Mouse (Mus musculus): Measurements from ENCODE around the gene 4930556J24Rik. TPM values are rescaled to one million over a fixed set of nuclear protein-coding genes. Genes with fewer than 3 reads are reported as not detected.

The 4930556J24Rik gene
- polyA plus RNA-seq, 1 experiment from 2014 or later, result not detected

DNA sequence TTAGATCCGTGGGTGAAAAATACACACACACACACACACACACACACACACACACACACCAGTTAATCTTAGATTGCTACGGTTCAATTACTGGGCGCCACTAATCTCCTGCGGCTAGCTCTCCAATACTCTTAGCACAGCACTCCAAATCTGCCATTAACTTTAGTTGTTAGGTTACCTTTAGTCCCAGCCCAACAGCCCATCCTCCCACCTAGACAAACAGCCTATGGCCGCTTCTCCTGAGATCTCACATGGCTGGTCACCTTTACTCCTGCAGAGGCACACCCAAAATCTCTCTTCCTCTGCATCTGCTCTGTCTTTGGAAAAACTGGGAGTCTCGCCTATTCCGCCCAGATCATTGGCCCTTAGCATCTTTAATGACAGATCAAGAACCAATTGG, 35.2 kb downstream of the 4930556J24Rik start:
- Histone ChIP-seq H3K4me1 (ENCODE audit: control insufficient read depth, insufficient read depth, low read length) (no peaks in the 10 kb centered on the region), H3K27me3 (ENCODE audit: control insufficient read depth, insufficient read depth, low read length) (no peaks in the 10 kb centered on the region), H3K27ac (replicated peaks; ENCODE audit: low read depth, low read length) (no peak overlapping the region), H3K4me3 (ENCODE audit: low read depth, low read length) (no peak overlapping the region), H3K36me3 (replicated peaks; ENCODE audit: control insufficient read depth, insufficient read depth, low read depth, low read length) (no peaks in the 10 kb centered on the region), H3K9me3 (replicated peaks; ENCODE audit: control insufficient read depth, low read length) (no peaks in the 10 kb centered on the region), H3K4me2 (ENCODE audit: low read depth, low read length) (no peak overlapping the region), H3K9ac (replicated peaks; ENCODE audit: low read length) (no peak overlapping the region)
- DNase-seq (ENCODE audit: low spot score), result no peak
- 90% methylated on average over 7 of the region's 7 CpGs for WGBS
- ATAC-seq (replicated peaks; ENCODE audit: insufficient number of reproducible peaks, low FRiP score, low TSS enrichment, low read depth), result no peak

- Histone ChIP-seq H3K4me2 (ENCODE audit: low read depth, low read length) (no peak overlapping the region), H3K27ac (replicated peaks; ENCODE audit: low read depth, low read length) (no peak overlapping the region), H3K4me1 (ENCODE audit: control insufficient read depth, insufficient read depth, low read length) (no peaks in the 10 kb centered on the region), H3K27me3 (ENCODE audit: control insufficient read depth, insufficient read depth, low read length) (no peaks in the 10 kb centered on the region), H3K9me3 (replicated peaks; ENCODE audit: control insufficient read depth, low read length) (no peaks in the 10 kb centered on the region), H3K9ac (replicated peaks; ENCODE audit: low read length) (no peak overlapping the region), H3K4me3 (ENCODE audit: low read depth, low read length) (no peak overlapping the region), H3K36me3 (replicated peaks; ENCODE audit: control insufficient read depth, insufficient read depth, low read depth, low read length) (no peaks in the 10 kb centered on the region)
- ATAC-seq (replicated peaks; ENCODE audit: insufficient number of reproducible peaks, low FRiP score, low TSS enrichment, low read depth), result no peak
- 78% methylated on average over 13 of the region's 13 CpGs for WGBS
- DNase-seq (ENCODE audit: low spot score), result no peak
Measured at GRCm38 (mm10) chr11:3937321-3937874, 39.2 kb downstream of the 4930556J24Rik start.

DNA sequence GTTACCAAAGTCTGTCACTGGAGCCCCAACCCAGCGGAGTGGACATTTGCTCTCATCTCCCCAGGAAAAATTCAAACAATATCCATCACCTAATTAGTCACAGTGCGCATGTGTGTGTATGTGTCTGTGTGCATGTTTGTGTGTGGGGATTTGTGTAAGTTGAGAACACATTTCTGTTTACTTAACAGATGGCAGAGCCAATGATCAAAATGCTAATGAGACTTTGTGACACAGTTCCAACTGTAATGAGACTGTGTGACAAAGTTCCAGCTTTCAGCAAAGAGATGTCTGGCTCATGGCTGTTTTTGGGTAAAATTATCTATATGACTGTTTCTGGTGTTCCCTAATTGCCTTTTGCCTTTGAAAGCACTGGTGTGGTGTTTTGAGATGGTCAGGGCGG, 40.3 kb downstream of the 4930556J24Rik start:
- ATAC-seq (replicated peaks; ENCODE audit: insufficient number of reproducible peaks, low FRiP score, low TSS enrichment, low read depth), result no peak
- DNase-seq (ENCODE audit: low spot score), result no peak
- Histone ChIP-seq H3K4me3 (ENCODE audit: low read depth, low read length) (no peak overlapping the region), H3K27me3 (ENCODE audit: control insufficient read depth, insufficient read depth, low read length) (no peaks in the 10 kb centered on the region), H3K4me2 (ENCODE audit: low read depth, low read length) (no peak overlapping the region), H3K9ac (replicated peaks; ENCODE audit: low read length) (no peak overlapping the region), H3K36me3 (replicated peaks; ENCODE audit: control insufficient read depth, insufficient read depth, low read depth, low read length) (no peaks in the 10 kb centered on the region), H3K4me1 (ENCODE audit: control insufficient read depth, insufficient read depth, low read length) (no peaks in the 10 kb centered on the region), H3K9me3 (replicated peaks; ENCODE audit: control insufficient read depth, low read length) (no peaks in the 10 kb centered on the region), H3K27ac (replicated peaks; ENCODE audit: low read depth, low read length) (no peak overlapping the region)
- WGBS, result 90% methylated on average over 3 of the region's 3 CpGs

DNA sequence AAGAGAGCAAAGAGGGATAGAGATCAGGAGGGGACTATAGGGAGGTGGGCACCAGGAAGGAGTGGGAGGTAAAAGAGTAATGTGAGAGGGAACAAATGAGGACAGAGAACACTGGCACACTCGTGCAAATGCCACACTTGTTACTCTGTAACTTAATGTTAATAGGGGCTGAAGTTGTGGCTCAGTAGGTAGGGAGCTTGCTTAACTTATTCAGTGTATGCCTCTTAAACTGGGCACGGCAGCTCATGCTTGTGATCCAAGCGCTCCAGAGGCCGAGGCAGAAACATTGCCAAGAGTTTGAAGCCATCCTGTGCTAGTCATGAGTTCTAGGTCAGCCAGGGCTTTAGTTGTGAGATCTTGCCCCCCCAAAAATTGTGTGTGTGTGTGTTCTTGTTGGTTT, 41.4 kb downstream of the 4930556J24Rik start:
- WGBS, result 73% methylated on average over 4 of the region's 4 CpGs
- no peaks in the 10 kb centered on the region for H3K9me3 ChIP-seq (replicated peaks; ENCODE audit: control insufficient read depth, low read length)
- no peak overlapping the region for H3K27ac ChIP-seq (replicated peaks; ENCODE audit: low read depth, low read length)
- H3K9ac ChIP-seq (replicated peaks; ENCODE audit: low read length), result no peak overlapping the region
- no peaks in the 10 kb centered on the region for H3K4me1 ChIP-seq (ENCODE audit: control insufficient read depth, insufficient read depth, low read length)
- H3K27me3 ChIP-seq (ENCODE audit: control insufficient read depth, insufficient read depth, low read length), result no peaks in the 10 kb centered on the region
- no peak for ATAC-seq (replicated peaks; ENCODE audit: insufficient number of reproducible peaks, low FRiP score, low TSS enrichment, low read depth)
- no peak for DNase-seq (ENCODE audit: low spot score)
- no peak overlapping the region for H3K4me3 ChIP-seq (ENCODE audit: low read depth, low read length)
- no peaks in the 10 kb centered on the region for H3K36me3 ChIP-seq (replicated peaks; ENCODE audit: control insufficient read depth, insufficient read depth, low read depth, low read length)
- H3K4me2 ChIP-seq (ENCODE audit: low read depth, low read length), result no peak overlapping the region

GRCm38 (mm10) chr11:3933756-3934285, 42.8 kb downstream of the 4930556J24Rik start:
- no peaks in the 10 kb centered on the region for H3K36me3 ChIP-seq (replicated peaks; ENCODE audit: control insufficient read depth, insufficient read depth, low read depth, low read length)
- WGBS, result 83% methylated on average over 9 of the region's 9 CpGs
- no peak overlapping the region for H3K9ac ChIP-seq (replicated peaks; ENCODE audit: low read length)
- H3K27me3 ChIP-seq (ENCODE audit: control insufficient read depth, insufficient read depth, low read length), result no peaks in the 10 kb centered on the region
- no peak overlapping the region for H3K4me3 ChIP-seq (ENCODE audit: low read depth, low read length)
- DNase-seq (ENCODE audit: low spot score) (no peak), ATAC-seq (replicated peaks; ENCODE audit: insufficient number of reproducible peaks, low FRiP score, low TSS enrichment, low read depth) (no peak)
- H3K4me2 ChIP-seq (ENCODE audit: low read depth, low read length), result no peak overlapping the region
- H3K4me1 ChIP-seq (ENCODE audit: control insufficient read depth, insufficient read depth, low read length), result no peaks in the 10 kb centered on the region
- H3K27ac ChIP-seq (replicated peaks; ENCODE audit: low read depth, low read length), result no peak overlapping the region
- H3K9me3 ChIP-seq (replicated peaks; ENCODE audit: control insufficient read depth, low read length), result no peaks in the 10 kb centered on the region

DNA sequence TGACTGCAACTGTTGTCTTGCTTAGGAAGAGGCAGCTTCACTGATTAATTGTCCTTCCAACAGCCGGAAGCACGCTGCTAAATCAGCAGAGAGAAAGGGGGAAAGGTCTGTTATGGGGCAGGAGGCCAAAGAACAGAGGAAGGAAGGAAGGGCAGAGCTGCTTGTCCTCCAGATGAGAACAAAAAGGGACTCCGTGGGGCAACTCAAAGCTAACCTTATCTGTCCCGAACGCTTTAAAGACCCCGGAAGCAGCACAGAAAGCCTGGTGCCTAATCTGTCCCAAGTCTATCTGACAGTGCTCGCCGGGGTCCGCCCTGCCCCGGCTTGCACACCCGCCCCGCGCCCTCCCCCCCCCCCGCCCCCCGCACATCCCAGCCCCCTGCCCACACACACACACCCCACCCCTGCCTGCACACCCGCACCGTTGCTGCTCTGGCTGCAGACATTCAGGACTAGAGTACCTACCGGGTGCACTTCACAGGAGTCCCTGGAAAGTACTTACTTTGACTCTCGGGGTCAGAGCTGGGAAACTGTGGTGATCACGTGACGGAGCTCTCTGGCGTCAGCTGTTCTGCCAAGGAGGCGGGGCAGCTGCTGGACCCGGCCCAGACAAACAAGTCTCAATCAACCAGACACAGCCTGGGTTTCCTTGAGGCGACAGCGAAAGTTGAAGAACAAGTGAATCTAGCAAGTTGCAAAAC, 44.9 kb downstream of the 4930556J24Rik start, which contains the start of gene Tcn2:
Gene Tcn2 (minus strand): TSS at position 649 of the 701 bp plus-strand sequence.
- no peaks in the 10 kb centered on the region for H3K36me3 ChIP-seq (replicated peaks; ENCODE audit: control insufficient read depth, insufficient read depth, low read depth, low read length)
- no peaks in the 10 kb centered on the region for H3K9me3 ChIP-seq (replicated peaks; ENCODE audit: control insufficient read depth, low read length)
- no peak within 1 kb of the TSS for H3K27ac ChIP-seq (replicated peaks; ENCODE audit: low read depth, low read length)
- under 1% methylated on average over 25 of the region's 26 CpGs for WGBS
- DNase-seq (ENCODE audit: low spot score), result peak; percentile 91
- peak; percentile 72 for ATAC-seq (replicated peaks; ENCODE audit: insufficient number of reproducible peaks, low FRiP score, low TSS enrichment, low read depth)
- peak within 1 kb of the TSS; percentile 52 for H3K4me2 ChIP-seq (ENCODE audit: low read depth, low read length)
- no peaks in the 10 kb centered on the region for H3K27me3 ChIP-seq (ENCODE audit: control insufficient read depth, insufficient read depth, low read length)
- no peaks in the 10 kb centered on the region for H3K4me1 ChIP-seq (ENCODE audit: control insufficient read depth, insufficient read depth, low read length)
- peak within 1 kb of the TSS; percentile 47 for H3K9ac ChIP-seq (replicated peaks; ENCODE audit: low read length)
- peak within 1 kb of the TSS; percentile 53 for H3K4me3 ChIP-seq (ENCODE audit: low read depth, low read length)

GRCm38 (mm10) chr11:3930931-3931330, 45.6 kb downstream of the 4930556J24Rik start:
- 31% methylated on average over 6 of the region's 6 CpGs for WGBS
- H3K9ac ChIP-seq (replicated peaks; ENCODE audit: low read length), result no peak overlapping the region

GRCm38 (mm10) chr11:3930019-3930418, 46.6 kb downstream of the 4930556J24Rik start:
- 86% methylated on average over 4 of the region's 4 CpGs for WGBS
- no peaks in the 10 kb centered on the region for H3K4me1 ChIP-seq (ENCODE audit: control insufficient read depth, insufficient read depth, low read length)
- H3K27ac ChIP-seq (replicated peaks; ENCODE audit: low read depth, low read length), result no peak overlapping the region
- no peaks in the 10 kb centered on the region for H3K9me3 ChIP-seq (replicated peaks; ENCODE audit: control insufficient read depth, low read length)
- no peak overlapping the region for H3K4me3 ChIP-seq (ENCODE audit: low read depth, low read length)
- DNase-seq (ENCODE audit: low spot score) (no peak), ATAC-seq (replicated peaks; ENCODE audit: insufficient number of reproducible peaks, low FRiP score, low TSS enrichment, low read depth) (no peak)
- H3K9ac ChIP-seq (replicated peaks; ENCODE audit: low read length), result no peak overlapping the region
- no peaks in the 10 kb centered on the region for H3K36me3 ChIP-seq (replicated peaks; ENCODE audit: control insufficient read depth, insufficient read depth, low read depth, low read length)
- no peaks in the 10 kb centered on the region for H3K27me3 ChIP-seq (ENCODE audit: control insufficient read depth, insufficient read depth, low read length)
- no peak overlapping the region for H3K4me2 ChIP-seq (ENCODE audit: low read depth, low read length)

More at GRCm38 (mm10) chr11:3930931-3931330, 45.6 kb downstream of the 4930556J24Rik start:
- Histone ChIP-seq H3K4me2 (ENCODE audit: low read depth, low read length) (peak overlapping the region; percentile 52), H3K27ac (replicated peaks; ENCODE audit: low read depth, low read length) (no peak overlapping the region), H3K4me1 (ENCODE audit: control insufficient read depth, insufficient read depth, low read length) (no peaks in the 10 kb centered on the region), H3K36me3 (replicated peaks; ENCODE audit: control insufficient read depth, insufficient read depth, low read depth, low read length) (no peaks in the 10 kb centered on the region), H3K9me3 (replicated peaks; ENCODE audit: control insufficient read depth, low read length) (no peaks in the 10 kb centered on the region), H3K27me3 (ENCODE audit: control insufficient read depth, insufficient read depth, low read length) (no peaks in the 10 kb centered on the region), H3K4me3 (ENCODE audit: low read depth, low read length) (peak overlapping the region; percentile 53)
- ATAC-seq (replicated peaks; ENCODE audit: insufficient number of reproducible peaks, low FRiP score, low TSS enrichment, low read depth), result no peak
- DNase-seq (ENCODE audit: low spot score), result no peak
